Mouse (Mus musculus): ENCODE measurements around the gene Foxp4. TPM values are rescaled to one million over a fixed set of nuclear protein-coding genes. Genes with fewer than 3 reads are reported as not detected.

Gene Foxp4
- total and polyA plus RNA-seq, 3 experiments = 7.1 to 50.5 TPM; not detected in 1

DNA sequence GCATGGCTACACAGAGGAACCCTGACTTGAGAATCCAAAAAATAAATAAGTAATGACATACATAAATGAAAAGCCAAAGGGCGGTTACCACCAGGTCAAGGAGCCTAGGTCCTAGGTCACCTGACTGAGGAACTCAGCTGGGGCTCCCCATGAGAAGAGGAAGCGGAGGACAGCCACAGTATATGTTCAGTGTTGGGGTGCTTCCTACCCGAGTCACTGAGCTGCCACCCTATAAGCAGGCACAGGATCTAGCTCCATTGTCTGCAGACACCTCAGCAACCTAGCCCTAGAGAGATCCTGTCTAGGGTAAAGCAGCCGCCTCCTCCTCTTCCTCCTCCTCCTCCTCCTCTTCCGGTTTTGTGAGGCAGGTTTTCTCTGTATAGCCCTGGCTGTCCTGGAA is 41.3 kb downstream of the Foxp4 start:
- Histone ChIP-seq H3K4me1 (ENCODE audit: control insufficient read depth in 1 of 2, insufficient read depth in 2 of 2, low read length in 2 of 2) (peaks cover 8 to 9% of the 10 kb centered on the region in 2 experiments; a peak in 3 of 4 replicates), H3K27me3 (ENCODE audit: control insufficient read depth in 1 of 2, insufficient read depth in 2 of 2, low read length in 2 of 2) (no peaks in the 10 kb centered on the region), H3K4me3 (ENCODE audit: control insufficient read depth in 1 of 2, insufficient read depth in 1 of 2, low read depth in 2 of 2, low read length in 2 of 2) (no peak overlapping the region), H3K9me3 (replicated peaks; ENCODE audit: insufficient read depth, low read length) (no peaks in the 10 kb centered on the region), H3K9ac (ENCODE audit: control insufficient read depth, low read depth, low read length, poor library complexity, severe bottlenecking) (0 out of 2 replicates have a peak overlapping the region, but pooled peaks have one; percentile 14), H3K79me2 (ENCODE audit: control insufficient read depth, insufficient read depth, low read length, poor library complexity) (no peaks in the 10 kb centered on the region), H3K36me3 (ENCODE audit: control insufficient read depth in 1 of 2, insufficient read depth in 2 of 2, low read length in 2 of 2) (peaks cover 0 to 7% of the 10 kb centered on the region in 2 experiments; a peak in 2 of 4 replicates), H3K27ac (ENCODE audit: control insufficient read depth, low read depth, low read length) (peak overlapping the region; percentile 45)
- peak; percentile 61 for DNase-seq (ENCODE audit: low read depth, low spot score)
- TF ChIP-seq ETS1 (IDR thresholded peaks at IDR 0.05; ENCODE audit: low read depth, low read length) (peak; percentile 54; the same call in 1 of the 2 replicates), TCF12 (IDR thresholded peaks at IDR 0.05; ENCODE audit: low read depth, low read length) (no peak), USF2 (IDR thresholded peaks at IDR 0.05; ENCODE audit: borderline replicate concordance in 1 of 2, insufficient read depth in 1 of 2, low read depth in 1 of 2, low read length in 2 of 2) (0 out of 4 replicates have a peak, but pooled peaks of 1 of the 2 experiments have one; percentile 37), CHD1 (IDR thresholded peaks at IDR 0.05; ENCODE audit: low read depth, low read length) (no peak), KAT2A (conservative IDR thresholded peaks at IDR 0.05; ENCODE audit: low read depth, low read length) (no peak), ELF1 (IDR thresholded peaks at IDR 0.05; ENCODE audit: low read depth, low read length) (0 out of 2 replicates have a peak, but pooled peaks have one; percentile 51), USF1 (IDR thresholded peaks at IDR 0.05; ENCODE audit: low read depth, low read length) (peak; percentile 83), BHLHE40 (IDR thresholded peaks at IDR 0.05; ENCODE audit: borderline replicate concordance, low read depth, low read length) (peak; percentile 63; the same call in 1 of the 2 replicates), HCFC1 (IDR thresholded peaks at IDR 0.05; ENCODE audit: low read depth, low read length) (no peak), EP300 (IDR thresholded peaks at IDR 0.05; ENCODE audit: low read depth in 1 of 2, low read length in 2 of 2) (peak in 1 of 2 experiments; percentile 38; a peak in 2 of 4 replicates), MAX (IDR thresholded peaks at IDR 0.05; ENCODE audit: low read length) (no peak), GABPA (IDR thresholded peaks at IDR 0.05; ENCODE audit: low read depth, low read length) (no peak)

DNA sequence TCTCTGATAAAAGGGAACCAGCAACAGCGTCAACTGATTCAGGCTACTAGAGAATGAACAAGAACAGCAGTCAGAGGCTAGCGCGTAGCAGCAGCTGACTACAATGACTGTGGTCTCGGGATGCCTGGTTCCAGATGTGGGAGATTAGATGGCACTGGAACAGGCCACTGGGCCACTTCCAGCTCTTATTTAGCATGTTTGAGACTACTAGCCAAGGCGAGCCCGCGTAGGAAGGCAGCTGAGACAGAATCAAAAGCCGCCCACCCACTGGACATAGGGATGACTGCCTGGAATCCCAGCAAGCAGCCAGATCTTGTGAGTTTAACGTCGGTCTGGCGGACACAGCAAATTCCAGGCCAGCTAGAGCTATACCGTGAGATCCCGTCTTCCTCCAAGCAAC is 43.1 kb downstream of the Foxp4 start:
- TF ChIP-seq USF2 (IDR thresholded peaks at IDR 0.05; ENCODE audit: borderline replicate concordance in 1 of 2, insufficient read depth in 1 of 2, low read depth in 1 of 2, low read length in 2 of 2) (no peak), ELF1 (IDR thresholded peaks at IDR 0.05; ENCODE audit: low read depth, low read length) (no peak), CHD1 (IDR thresholded peaks at IDR 0.05; ENCODE audit: low read depth, low read length) (no peak), USF1 (IDR thresholded peaks at IDR 0.05; ENCODE audit: low read depth, low read length) (no peak), EP300 (IDR thresholded peaks at IDR 0.05; ENCODE audit: low read depth in 1 of 2, low read length in 2 of 2) (no peak), POLR2A (IDR thresholded peaks at IDR 0.05; ENCODE audit: control insufficient read depth in 1 of 2, insufficient read depth in 1 of 2, low read depth in 1 of 2, low read length in 2 of 2, poor library complexity in 1 of 2) (no peak), RAD21 (IDR thresholded peaks at IDR 0.05; ENCODE audit: low read depth, low read length) (no peak), ZKSCAN1 (IDR thresholded peaks at IDR 0.05; ENCODE audit: low read depth, low read length) (no peak), SIN3A (IDR thresholded peaks at IDR 0.05; ENCODE audit: low read length) (no peak)
- H3K9ac ChIP-seq (ENCODE audit: control insufficient read depth, low read depth, low read length, poor library complexity, severe bottlenecking) = no peak overlapping the region
- no peaks in the 10 kb centered on the region for H3K79me2 ChIP-seq (ENCODE audit: control insufficient read depth, insufficient read depth, low read length, poor library complexity)
- no peak for DNase-seq (ENCODE audit: low read depth, low spot score)
- H3K4me1 ChIP-seq (ENCODE audit: control insufficient read depth in 1 of 2, insufficient read depth in 2 of 2, low read length in 2 of 2) = peaks cover 8 to 9% of the 10 kb centered on the region in 2 experiments; a peak in 3 of 4 replicates
- no peak overlapping the region for H3K4me3 ChIP-seq (ENCODE audit: control insufficient read depth in 1 of 2, insufficient read depth in 1 of 2, low read depth in 2 of 2, low read length in 2 of 2)
- no peak overlapping the region for H3K27ac ChIP-seq (ENCODE audit: control insufficient read depth, low read depth, low read length)
- no peaks in the 10 kb centered on the region for H3K27me3 ChIP-seq (ENCODE audit: control insufficient read depth in 1 of 2, insufficient read depth in 2 of 2, low read length in 2 of 2)
- H3K9me3 ChIP-seq (replicated peaks; ENCODE audit: insufficient read depth, low read length) = no peaks in the 10 kb centered on the region
- peaks cover 0 to 7% of the 10 kb centered on the region in 2 experiments; a peak in 3 of 4 replicates for H3K36me3 ChIP-seq (ENCODE audit: control insufficient read depth in 1 of 2, insufficient read depth in 2 of 2, low read length in 2 of 2)
